Mouse (Mus musculus) mouse trophoblast stem cell (cell line): ENCODE measurements around the gene Mrln.

Experiments
- in situ Hi-C, 2 experiments: fragments of 300-500 bp; cut with MseI, MboI; formaldehyde crosslinking; loops; 2 replicates in 1 of 2; 3 replicates in 1 of 2; pipeline ENCODE4 v1.15.1; 2025

Gene Mrln

DNA sequence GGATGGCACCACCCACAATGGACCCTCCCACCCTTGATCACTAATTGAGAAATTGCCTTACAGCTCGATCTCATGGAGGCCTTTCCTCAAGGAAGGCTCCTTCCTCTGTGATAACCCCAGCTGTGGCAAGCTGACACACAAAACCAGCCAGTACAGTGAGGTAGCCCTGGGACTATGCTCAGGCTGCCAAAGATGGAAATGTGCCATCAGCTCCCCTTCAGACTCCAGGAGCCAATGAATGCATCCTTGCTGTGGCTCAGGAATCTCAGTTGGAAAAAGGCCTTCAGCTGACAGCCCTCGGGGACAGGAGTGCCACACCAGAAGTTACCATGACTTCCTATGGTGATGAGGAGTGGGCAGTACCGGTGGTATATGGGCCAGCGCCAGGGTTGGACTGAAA is 50.2 kb downstream of the Mrln start:
- in situ Hi-C loops = no loop called here

DNA sequence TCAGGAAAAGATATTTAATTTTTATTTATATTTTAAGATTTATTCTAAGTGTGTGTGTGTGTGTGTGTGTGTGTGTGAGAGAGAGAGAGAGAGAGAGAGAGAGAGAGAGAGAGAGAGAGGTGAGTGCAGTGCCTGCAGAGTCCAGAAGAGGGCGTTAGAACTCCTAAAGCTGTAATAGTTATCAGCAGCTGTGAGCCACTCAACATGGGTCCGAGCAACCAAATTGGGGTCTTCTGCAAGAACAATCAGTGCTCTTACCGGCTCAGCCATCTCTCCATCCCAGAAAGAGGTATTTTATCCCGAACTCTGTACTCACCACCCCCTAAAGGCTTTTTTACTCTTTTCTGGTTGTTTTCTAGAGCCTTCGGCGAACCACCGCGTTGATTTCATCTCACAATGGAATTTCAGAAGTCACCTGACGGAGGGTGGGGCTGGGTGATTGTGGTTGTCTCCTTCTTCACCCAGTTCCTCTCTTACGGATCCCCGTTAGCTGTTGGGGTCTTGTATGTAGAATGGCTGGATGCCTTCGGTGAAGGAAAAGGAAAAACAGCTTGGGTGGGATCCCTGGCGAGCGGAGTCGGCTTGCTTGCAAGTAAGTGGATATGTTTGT is 51.2 kb downstream of the Mrln start:
- in situ Hi-C loops = no loop called here

DNA sequence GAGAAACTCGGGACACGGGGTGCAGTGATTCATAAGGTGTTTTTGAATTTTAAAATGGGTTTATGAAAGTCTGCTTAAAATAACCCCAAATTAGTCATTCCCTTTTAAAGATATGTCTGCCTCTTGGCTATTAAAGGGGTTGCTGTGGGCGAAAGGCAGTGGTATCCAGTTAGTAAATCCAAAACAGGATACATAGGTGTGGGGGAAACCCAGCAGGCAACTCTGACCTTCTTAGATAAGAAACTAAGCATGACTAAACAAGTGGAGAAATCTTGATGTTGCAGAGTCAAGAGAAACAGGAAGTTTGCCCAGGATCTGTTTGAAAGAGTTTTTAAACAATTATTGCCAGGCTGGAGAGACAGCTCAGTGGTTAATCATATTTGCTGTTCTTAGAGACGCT is 52.6 kb downstream of the Mrln start:
- in situ Hi-C loops = no loop called here

DNA sequence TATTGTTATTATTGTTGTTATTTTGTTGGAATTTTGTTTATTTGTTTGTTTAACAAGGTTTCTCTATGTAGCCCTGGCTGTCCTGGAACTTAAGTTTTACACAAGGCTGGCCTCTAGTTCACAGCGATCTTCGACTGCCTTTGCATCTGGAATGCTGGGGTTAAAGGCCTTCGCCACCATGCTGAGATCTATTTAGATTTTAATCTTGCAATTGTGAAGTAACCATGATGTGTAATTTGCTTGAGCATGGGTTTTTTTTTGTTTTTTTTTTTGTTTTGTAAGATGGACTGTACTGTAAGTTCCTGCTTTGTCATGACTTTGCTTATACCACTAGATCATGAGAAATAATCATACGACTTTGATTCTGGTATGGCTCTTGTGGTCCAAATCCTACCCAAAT is 56.4 kb downstream of the Mrln start:
- in situ Hi-C loops = no loop called here

DNA sequence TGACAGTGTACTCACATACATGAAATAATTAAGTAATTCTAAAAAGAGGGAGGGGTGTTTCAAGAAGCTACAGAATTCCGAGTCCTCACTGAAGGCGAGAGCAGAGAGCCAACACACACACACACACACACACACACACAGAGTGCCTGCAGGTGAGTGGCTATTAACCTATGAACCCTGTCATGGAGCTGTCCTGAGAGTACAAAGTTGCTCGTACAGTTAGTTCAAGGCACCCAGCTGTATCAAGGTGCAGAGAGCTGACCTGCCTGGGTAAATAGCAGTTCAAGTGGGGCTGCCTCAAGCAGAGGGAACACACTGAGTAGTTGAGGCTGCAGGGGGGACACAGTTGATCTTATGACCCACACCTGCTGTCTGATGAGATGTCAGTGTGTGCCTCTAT is 57.6 kb downstream of the Mrln start:
- in situ Hi-C loops = no loop called here

DNA sequence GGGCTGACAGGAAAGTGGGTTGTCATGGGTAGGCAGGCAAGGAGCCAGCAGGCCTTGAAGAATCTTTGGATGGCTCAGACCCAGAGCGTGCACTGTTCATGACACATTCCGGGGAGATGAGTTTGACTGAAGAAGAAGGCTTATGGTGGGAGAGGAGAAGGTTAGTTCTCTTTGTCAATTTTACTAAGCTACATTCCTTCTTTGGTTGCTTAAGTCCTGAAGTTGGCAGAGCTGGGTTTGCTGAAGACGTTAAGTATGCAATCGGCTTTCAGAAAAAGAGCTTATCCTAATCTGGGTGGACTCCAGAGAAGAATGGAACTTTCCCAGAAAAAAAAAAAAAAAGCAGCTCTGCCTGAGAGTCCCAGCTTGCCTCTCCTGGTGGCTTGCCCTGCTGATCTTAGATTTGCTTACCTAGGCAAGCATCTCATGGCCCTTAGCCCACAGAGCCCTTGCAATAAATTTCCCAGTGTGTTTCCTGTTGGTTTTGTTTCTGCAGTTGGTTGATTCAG is 59.3 kb downstream of the Mrln start:
- in situ Hi-C loops = no loop called here

DNA sequence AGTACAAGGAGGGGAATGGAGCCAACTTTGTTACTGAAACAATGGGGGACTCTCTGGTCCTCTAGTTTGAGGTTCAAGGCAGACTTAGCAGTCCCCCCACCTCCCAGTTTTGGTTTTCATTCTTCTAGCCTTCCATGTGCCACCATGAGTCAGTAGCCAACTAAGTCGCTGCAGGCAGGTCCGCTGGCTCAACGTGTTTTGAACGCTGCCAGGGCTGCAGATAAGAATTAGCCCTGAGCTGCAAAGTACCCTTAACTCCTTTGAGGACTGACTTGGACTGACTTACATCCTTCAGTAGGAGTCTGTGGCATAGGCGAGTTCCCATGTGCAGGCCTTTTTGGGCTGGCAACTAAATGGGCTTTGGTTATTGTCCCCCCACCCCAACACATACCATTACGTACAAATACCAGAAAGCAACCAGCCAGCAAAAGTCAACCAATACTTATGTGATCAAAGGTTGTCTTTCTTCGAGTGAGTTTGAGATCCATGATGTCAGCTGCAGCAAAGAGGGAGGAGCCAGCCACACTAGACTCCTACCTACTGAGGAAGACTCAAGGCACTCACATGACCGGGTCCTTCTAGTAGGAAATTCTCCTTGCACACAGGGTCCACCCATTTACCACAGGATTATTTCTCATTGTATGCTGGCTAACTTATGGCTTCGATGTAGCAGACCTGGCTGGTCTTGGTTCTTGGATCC is 60.0 kb downstream of the Mrln start:
- in situ Hi-C loops = no loop called here

DNA sequence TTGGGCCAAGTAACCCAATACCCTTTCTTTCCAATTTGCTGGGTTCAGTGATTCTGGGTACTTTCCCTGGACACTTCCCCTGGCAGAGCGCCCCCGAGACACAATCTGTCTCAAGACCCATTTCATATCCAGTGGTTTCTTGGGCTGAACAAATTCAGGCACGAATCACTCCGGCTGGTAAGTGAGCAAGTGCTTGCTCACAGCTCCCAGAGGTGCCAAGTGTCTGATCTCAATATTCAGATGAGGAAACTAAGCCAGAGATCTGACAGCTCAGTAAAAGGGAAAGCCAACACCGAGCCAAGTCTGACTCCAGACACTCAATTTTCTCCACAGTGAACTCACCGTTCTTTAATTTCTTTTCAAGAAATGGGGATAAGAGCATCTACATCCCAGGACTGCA is 62.0 kb downstream of the Mrln start:
- in situ Hi-C loops = no loop called here

DNA sequence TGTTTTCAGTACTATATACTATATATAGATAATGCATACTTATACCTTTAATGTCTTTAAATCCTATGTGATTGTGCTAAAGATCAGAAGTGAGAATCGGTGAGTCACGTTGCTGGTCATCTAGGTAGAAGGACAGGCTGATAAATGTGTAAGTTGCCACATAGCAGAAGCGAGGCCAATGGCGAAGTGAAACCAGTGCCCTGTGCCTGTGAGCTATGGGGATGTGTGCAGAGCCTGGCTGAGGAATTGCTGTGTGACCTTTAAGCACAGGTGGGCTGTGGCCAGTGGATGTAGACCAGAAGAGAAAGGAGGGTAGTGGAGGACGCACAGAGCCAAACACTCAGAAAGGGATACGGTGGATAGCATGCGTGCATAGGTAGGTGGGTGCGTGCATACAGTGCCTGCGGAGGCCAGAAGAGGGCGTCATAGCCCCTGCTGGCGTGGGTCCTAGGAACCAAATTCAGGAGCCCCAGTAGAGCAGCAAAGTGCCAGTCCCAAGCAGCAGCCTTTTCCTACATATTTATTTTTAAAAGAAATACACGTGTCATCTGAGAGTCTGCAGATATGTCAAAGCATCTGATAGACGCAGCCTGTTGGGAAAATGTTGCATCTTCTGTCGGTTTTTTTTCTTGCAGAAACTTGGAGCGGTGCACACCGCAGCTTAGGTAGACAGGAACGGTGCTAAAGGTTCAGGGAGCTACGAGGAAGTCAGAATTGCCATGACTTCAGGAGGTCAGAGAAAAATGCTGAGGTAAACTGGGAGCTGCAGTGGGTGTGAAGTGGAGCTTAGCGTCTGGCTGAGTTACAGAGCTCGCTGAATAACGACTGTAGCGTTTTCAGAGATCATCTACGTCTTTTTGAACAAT is 64.3 kb downstream of the Mrln start:
- in situ Hi-C loops = no loop called here
